Mouse (Mus musculus): ENCODE measurements at regions not wholly inside any gene's neighbourhood (a gene's known extent, or its start where the extent isn't known, plus 50 kb on each side); places are given as distances from the start of the nearest gene placed in this dataset.

- H3K27ac ChIP-seq (ENCODE audit: insufficient read depth, low read length), result no peak overlapping the region
- H3K4me3 ChIP-seq (replicated peaks; ENCODE audit: insufficient read depth, low read depth, low read length), result no peak overlapping the region
- peaks cover 10% of the 10 kb centered on the region for H3K4me1 ChIP-seq (ENCODE audit: control insufficient read depth, insufficient read depth, low read length)
- H3K27me3 ChIP-seq (ENCODE audit: control insufficient read depth, insufficient read depth, low read length), result no peaks in the 10 kb centered on the region
- no peak for DNase-seq
- TF ChIP-seq CTCF (IDR thresholded peaks at IDR 0.05; ENCODE audit: borderline replicate concordance, insufficient read depth, low read depth, low read length) (no peak), POLR2A (IDR thresholded peaks at IDR 0.05; ENCODE audit: borderline replicate concordance, insufficient read depth, low read length) (no peak)
- 96% methylated on average over 4 of the region's 4 CpGs for WGBS
Observed at GRCm38 (mm10) chr4:131217083-131217482, 272.9 kb downstream of the Matn1 start.

- Histone ChIP-seq H3K4me1 (ENCODE audit: control insufficient read depth, insufficient read depth, low read length) (peaks cover 10% of the 10 kb centered on the region), H3K4me3 (replicated peaks; ENCODE audit: insufficient read depth, low read depth, low read length) (no peak overlapping the region), H3K27ac (ENCODE audit: insufficient read depth, low read length) (no peak overlapping the region), H3K27me3 (ENCODE audit: control insufficient read depth, insufficient read depth, low read length) (no peaks in the 10 kb centered on the region)
- no peak for DNase-seq
- WGBS, result 79% methylated on average over 7 of the region's 7 CpGs
- TF ChIP-seq POLR2A (IDR thresholded peaks at IDR 0.05; ENCODE audit: borderline replicate concordance, insufficient read depth, low read length), result no peak
- no peak for TF ChIP-seq CTCF (IDR thresholded peaks at IDR 0.05; ENCODE audit: borderline replicate concordance, insufficient read depth, low read depth, low read length)
Observed at GRCm38 (mm10) chr4:131217571-131218155, 273.5 kb downstream of the Matn1 start.

- Histone ChIP-seq H3K4me3 (replicated peaks; ENCODE audit: insufficient read depth, low read depth, low read length) (no peak overlapping the region), H3K27ac (ENCODE audit: insufficient read depth, low read length) (no peak overlapping the region), H3K27me3 (ENCODE audit: control insufficient read depth, insufficient read depth, low read length) (no peaks in the 10 kb centered on the region), H3K4me1 (ENCODE audit: control insufficient read depth, insufficient read depth, low read length) (peaks cover 7% of the 10 kb centered on the region)
- 19% methylated on average over 10 of the region's 10 CpGs for WGBS
- TF ChIP-seq CTCF (IDR thresholded peaks at IDR 0.05; ENCODE audit: borderline replicate concordance, insufficient read depth, low read depth, low read length) (no peak), POLR2A (IDR thresholded peaks at IDR 0.05; ENCODE audit: borderline replicate concordance, insufficient read depth, low read length) (no peak)
- peak; percentile 32 to 40 for DNase-seq
Observed at GRCm38 (mm10) chr4:131220966-131221365, 276.8 kb downstream of the Matn1 start.

- Histone ChIP-seq H3K27ac (ENCODE audit: insufficient read depth, low read length) (no peak overlapping the region), H3K4me1 (ENCODE audit: control insufficient read depth, insufficient read depth, low read length) (no peaks in the 10 kb centered on the region), H3K27me3 (ENCODE audit: control insufficient read depth, insufficient read depth, low read length) (no peaks in the 10 kb centered on the region; the same call in 1 of the 2 replicates), H3K4me3 (replicated peaks; ENCODE audit: insufficient read depth, low read depth, low read length) (no peak overlapping the region)
- no peak for DNase-seq
- TF ChIP-seq POLR2A (IDR thresholded peaks at IDR 0.05; ENCODE audit: borderline replicate concordance, insufficient read depth, low read length), result no peak
- no peak for TF ChIP-seq CTCF (IDR thresholded peaks at IDR 0.05; ENCODE audit: borderline replicate concordance, insufficient read depth, low read depth, low read length)
- WGBS, result 91% methylated on average over 5 of the region's 5 CpGs
Observed at GRCm38 (mm10) chr4:131230361-131230760, 286.2 kb downstream of the Matn1 start.

- H3K27ac ChIP-seq (ENCODE audit: insufficient read depth, low read length), result no peak overlapping the region
- 47% methylated on average over 4 of the region's 4 CpGs for WGBS
Observed at GRCm38 (mm10) chr4:131236611-131237031, 292.4 kb downstream of the Matn1 start.

GRCm38 (mm10) chr4:131238591-131238990 lies 294.4 kb downstream of the Matn1 start:
- Histone ChIP-seq H3K4me3 (replicated peaks; ENCODE audit: insufficient read depth, low read depth, low read length) (no peak overlapping the region), H3K27me3 (ENCODE audit: control insufficient read depth, insufficient read depth, low read length) (no peaks in the 10 kb centered on the region), H3K27ac (ENCODE audit: insufficient read depth, low read length) (no peak overlapping the region), H3K4me1 (ENCODE audit: control insufficient read depth, insufficient read depth, low read length) (peaks cover 17% of the 10 kb centered on the region)
- WGBS, result 94% methylated on average over 3 of the region's 3 CpGs
- no peak for DNase-seq
- TF ChIP-seq POLR2A (IDR thresholded peaks at IDR 0.05; ENCODE audit: borderline replicate concordance, insufficient read depth, low read length), result no peak
- no peak for TF ChIP-seq CTCF (IDR thresholded peaks at IDR 0.05; ENCODE audit: borderline replicate concordance, insufficient read depth, low read depth, low read length)

More at GRCm38 (mm10) chr4:131236611-131237031, 292.4 kb downstream of the Matn1 start:
- DNase-seq, result no peak
- TF ChIP-seq POLR2A (IDR thresholded peaks at IDR 0.05; ENCODE audit: borderline replicate concordance, insufficient read depth, low read length), result no peak
- TF ChIP-seq CTCF (IDR thresholded peaks at IDR 0.05; ENCODE audit: borderline replicate concordance, insufficient read depth, low read depth, low read length), result no peak
- Histone ChIP-seq H3K4me1 (ENCODE audit: control insufficient read depth, insufficient read depth, low read length) (peaks cover 3% of the 10 kb centered on the region; the same call in 1 of the 2 replicates), H3K27me3 (ENCODE audit: control insufficient read depth, insufficient read depth, low read length) (no peaks in the 10 kb centered on the region; the same call in 1 of the 2 replicates), H3K4me3 (replicated peaks; ENCODE audit: insufficient read depth, low read depth, low read length) (no peak overlapping the region)

- WGBS, result 95% methylated on average over 5 of the region's 5 CpGs
- Histone ChIP-seq H3K27ac (ENCODE audit: insufficient read depth, low read length) (no peak overlapping the region), H3K4me1 (ENCODE audit: control insufficient read depth, insufficient read depth, low read length) (peaks cover 20% of the 10 kb centered on the region), H3K4me3 (replicated peaks; ENCODE audit: insufficient read depth, low read depth, low read length) (no peak overlapping the region), H3K27me3 (ENCODE audit: control insufficient read depth, insufficient read depth, low read length) (no peaks in the 10 kb centered on the region)
- DNase-seq, result no peak
- TF ChIP-seq CTCF (IDR thresholded peaks at IDR 0.05; ENCODE audit: borderline replicate concordance, insufficient read depth, low read depth, low read length) (no peak), POLR2A (IDR thresholded peaks at IDR 0.05; ENCODE audit: borderline replicate concordance, insufficient read depth, low read length) (no peak)
Observed at GRCm38 (mm10) chr4:131239132-131239531, 294.9 kb downstream of the Matn1 start.

- WGBS, result 97% methylated on average over 4 of the region's 4 CpGs
- TF ChIP-seq POLR2A (IDR thresholded peaks at IDR 0.05; ENCODE audit: borderline replicate concordance, insufficient read depth, low read length) (no peak), CTCF (IDR thresholded peaks at IDR 0.05; ENCODE audit: borderline replicate concordance, insufficient read depth, low read depth, low read length) (no peak)
- no peak for DNase-seq
- Histone ChIP-seq H3K4me3 (replicated peaks; ENCODE audit: insufficient read depth, low read depth, low read length) (no peak overlapping the region), H3K27me3 (ENCODE audit: control insufficient read depth, insufficient read depth, low read length) (no peaks in the 10 kb centered on the region), H3K27ac (ENCODE audit: insufficient read depth, low read length) (no peak overlapping the region), H3K4me1 (ENCODE audit: control insufficient read depth, insufficient read depth, low read length) (peaks cover 21% of the 10 kb centered on the region)
Observed at GRCm38 (mm10) chr4:131240457-131240856, 296.3 kb downstream of the Matn1 start.

Data from cerebellum, adult 2 months (tissue).